Mouse (Mus musculus) embryonic facial prominence, embryonic 15.5 days (tissue): ENCODE results near the gene Scarb2. TPM values are rescaled to one million over a fixed set of nuclear protein-coding genes. Genes with fewer than 3 reads are reported as not detected.

Experiments
- ATAC-seq: fragments of 200-750 bp; cut with Nextera tagmentation; 2 replicates; pipeline ENCODE4 v1.8.0; 2017; ENCODE audit warnings: low read depth, moderate TSS enrichment; ENCODE audit not compliant: insufficient number of reproducible peaks, low FRiP score, low TSS enrichment
- H3K27ac ChIP-seq: fragments of 300-500 bp; sonication (generic); replicated peaks from 2 replicates; pipeline ENCODE4 v1.5.1; 2015; ENCODE audit warnings: mild to moderate bottlenecking, inconsistent platforms
- H3K27me3 ChIP-seq: fragments of 300-500 bp; sonication (generic); 2 replicates; pipeline ENCODE4 v1.6.1; 2015; ENCODE audit warnings: inconsistent platforms
- H3K36me3 ChIP-seq: fragments of 300-500 bp; sonication (generic); 2 replicates; pipeline ENCODE4 v1.6.1; 2015; ENCODE audit warnings: mild to moderate bottlenecking, inconsistent platforms
- H3K4me1 ChIP-seq: fragments of 300-500 bp; sonication (generic); 2 replicates; pipeline ENCODE4 v1.6.1; 2015; ENCODE audit warnings: inconsistent platforms
- H3K4me2 ChIP-seq: fragments of 300-500 bp; sonication (generic); replicated peaks from 2 replicates; pipeline ENCODE4 v1.6.1; 2015; ENCODE audit warnings: mild to moderate bottlenecking, inconsistent platforms
- H3K4me3 ChIP-seq: fragments of 300-500 bp; sonication (generic); replicated peaks from 2 replicates; pipeline ENCODE4 v1.5.1; 2015; ENCODE audit warnings: mild to moderate bottlenecking, inconsistent platforms
- H3K9ac ChIP-seq: fragments of 300-500 bp; sonication (generic); 2 replicates; pipeline ENCODE4 v1.6.1; 2015; ENCODE audit warnings: inconsistent platforms
- H3K9me3 ChIP-seq: fragments of 300-500 bp; sonication (generic); replicated peaks from 2 replicates; pipeline ENCODE4 v1.6.1; 2016; ENCODE audit warnings: inconsistent platforms
- WGBS: fragments of 180-500 bp; shearing (Covaris S2); methylation state at CpG from one replicate; pipeline ENCODE4 v1.1.7; 2015; 5-methylcytosine and 5-hydroxymethylcytosine counted together
- polyA plus RNA-seq: library from polyadenylated mRNA; unstranded; fragments of >200 nt; fragmentation: Nextera tagmentation; extraction: Ambion mirVana; gene quantifications from 2 replicates; pipeline ENCODE4 v1.2.1, GENCODE M21; 2015

Scarb2 gene
- polyA plus RNA-seq, 1 experiment from 2014 or later, result 12.4 TPM

DNA sequence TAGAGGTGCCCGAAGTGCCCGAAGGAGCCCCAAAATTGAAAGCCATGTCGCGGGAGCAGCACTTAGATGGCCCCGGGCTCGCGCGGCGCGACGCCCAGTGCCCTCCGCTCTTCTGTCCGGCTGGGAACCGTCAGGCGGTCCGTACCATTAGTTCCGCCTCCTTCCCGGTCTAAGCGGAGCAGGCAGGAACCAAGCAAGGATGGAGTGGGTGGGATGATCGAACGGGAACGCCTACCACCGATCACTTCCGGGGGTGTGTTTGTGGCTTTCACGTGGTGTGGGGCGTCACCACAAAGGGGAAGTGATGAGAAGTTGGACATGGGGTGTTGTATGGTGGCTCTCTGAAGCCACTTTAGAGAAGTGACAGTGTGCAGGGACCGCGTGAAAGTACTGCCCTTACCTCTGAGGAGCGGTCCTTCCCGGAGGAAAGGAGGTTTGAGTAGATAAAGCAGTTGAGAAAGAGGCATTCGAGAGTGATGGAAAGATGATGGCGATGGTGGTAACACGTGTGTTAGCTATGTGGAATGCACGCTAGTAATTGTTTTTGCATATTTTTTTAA is 71.5 kb downstream of the Scarb2 start, which contains the start of gene Nup54:
Gene Nup54 (minus strand): TSS at position 195 of the 560 bp plus-strand sequence.
- H3K36me3 ChIP-seq, result peaks cover 4% of the 10 kb centered on the region; the same call in 1 of the 2 replicates
- H3K4me3 ChIP-seq, result peak within 1 kb of the TSS; percentile 92
- H3K4me1 ChIP-seq, result peaks cover 10% of the 10 kb centered on the region; the same call in 1 of the 2 replicates
- peak within 1 kb of the TSS; percentile 86 for H3K27ac ChIP-seq
- 1% methylated on average over 34 of the region's 34 CpGs for WGBS
- no peaks in the 10 kb centered on the region for H3K9me3 ChIP-seq
- no peaks in the 10 kb centered on the region for H3K27me3 ChIP-seq
- ATAC-seq, result peak; percentile 99
- peak within 1 kb of the TSS; percentile 85 for H3K9ac ChIP-seq
- H3K4me2 ChIP-seq, result peak within 1 kb of the TSS; percentile 58

DNA sequence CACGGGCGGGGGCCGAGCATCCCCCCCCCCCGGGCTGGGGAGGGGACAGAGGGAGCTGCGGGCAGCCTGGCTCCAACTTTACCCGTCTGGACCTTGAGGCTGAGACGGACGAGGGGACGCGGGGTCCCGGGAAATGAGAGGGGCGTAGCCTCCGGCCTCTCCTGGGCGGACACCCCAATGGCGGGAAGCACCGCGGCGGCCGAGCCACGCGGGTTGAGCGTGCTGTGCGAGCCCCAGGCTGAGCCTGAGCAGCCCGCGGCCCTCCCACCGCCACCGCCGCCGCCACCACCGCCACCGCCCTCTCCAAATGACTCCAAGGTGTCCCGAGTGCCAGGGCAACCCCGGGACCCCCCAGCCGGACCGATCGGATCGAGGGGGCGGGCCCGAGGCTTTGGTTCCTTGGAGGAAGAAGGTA is 72.1 kb downstream of the Scarb2 start:
- ATAC-seq, result peak; percentile 56
- Histone ChIP-seq H3K27ac (peak overlapping the region; percentile 86), H3K9me3 (no peaks in the 10 kb centered on the region), H3K4me3 (peak overlapping the region; percentile 92), H3K27me3 (no peaks in the 10 kb centered on the region), H3K4me2 (peak overlapping the region; percentile 58), H3K9ac (peak overlapping the region; percentile 85), H3K4me1 (peaks cover 10% of the 10 kb centered on the region; the same call in 1 of the 2 replicates), H3K36me3 (peaks cover 4% of the 10 kb centered on the region; the same call in 1 of the 2 replicates)
- WGBS, result 0% methylated on average over 39 of the region's 39 CpGs

DNA sequence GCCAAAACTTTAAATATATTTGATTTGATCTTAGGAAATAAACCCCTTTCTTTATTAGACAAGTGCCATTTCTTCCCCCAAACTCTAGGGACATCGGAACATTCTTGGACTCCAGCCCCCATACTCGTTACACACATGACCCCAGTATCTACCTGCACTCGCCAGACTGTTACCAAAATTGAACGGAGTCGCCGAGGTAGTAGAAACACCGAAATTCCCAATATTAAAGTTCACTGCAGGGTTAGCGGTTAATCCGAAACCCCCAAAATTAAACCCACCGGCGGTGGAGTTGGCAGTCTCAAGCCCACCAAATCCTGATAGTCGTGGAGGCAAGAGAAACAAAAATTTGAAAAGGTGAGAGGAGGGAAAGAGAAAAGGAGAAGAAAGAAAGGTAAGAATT is 72.6 kb downstream of the Scarb2 start:
- H3K9ac ChIP-seq, result peak overlapping the region; percentile 85
- WGBS, result 1% methylated on average over 12 of the region's 12 CpGs
- no peaks in the 10 kb centered on the region for H3K27me3 ChIP-seq
- ATAC-seq, result no peak
- peaks cover 5% of the 10 kb centered on the region; the same call in 1 of the 2 replicates for H3K36me3 ChIP-seq
- H3K4me2 ChIP-seq, result peak overlapping the region; percentile 58
- H3K4me1 ChIP-seq, result peaks cover 10% of the 10 kb centered on the region; the same call in 1 of the 2 replicates
- H3K27ac ChIP-seq, result no peak overlapping the region; the same call in 1 of the 2 replicates
- peak overlapping the region; percentile 92 for H3K4me3 ChIP-seq
- no peaks in the 10 kb centered on the region for H3K9me3 ChIP-seq

GRCm38 (mm10) chr5:92431611-92432010 is 75.0 kb downstream of the Scarb2 start:
- 86% methylated on average over 7 of the region's 7 CpGs for WGBS

DNA sequence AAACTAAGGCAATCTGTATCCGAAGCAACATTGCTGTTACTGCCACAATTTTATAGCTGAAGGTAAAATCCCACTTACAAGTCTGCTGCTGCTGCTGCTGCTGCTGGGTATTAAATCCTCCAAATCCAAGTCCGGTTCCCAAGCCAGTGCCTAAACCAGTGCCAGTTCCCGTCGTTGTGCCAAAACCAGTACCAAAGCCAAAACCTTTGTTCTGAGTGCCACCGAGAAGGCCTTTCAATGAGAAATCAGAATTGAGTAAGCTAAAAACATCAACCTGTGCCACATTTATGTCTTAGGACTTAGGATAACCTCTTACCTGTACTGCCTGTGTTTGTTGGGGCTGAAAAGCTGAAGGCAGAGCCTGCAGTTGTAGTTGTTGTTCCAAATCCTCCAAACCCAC is 75.9 kb downstream of the Scarb2 start:
- Histone ChIP-seq H3K4me2 (no peak overlapping the region), H3K9ac (no peak overlapping the region), H3K9me3 (no peaks in the 10 kb centered on the region), H3K36me3 (peaks cover 31% of the 10 kb centered on the region), H3K27me3 (no peaks in the 10 kb centered on the region), H3K4me1 (peaks cover 10% of the 10 kb centered on the region; the same call in 1 of the 2 replicates), H3K27ac (no peak overlapping the region), H3K4me3 (no peak overlapping the region)
- no peak for ATAC-seq
- WGBS, result 84% methylated on average over 5 of the region's 5 CpGs

More at GRCm38 (mm10) chr5:92431611-92432010, 75.0 kb downstream of the Scarb2 start:
- Histone ChIP-seq H3K4me2 (no peak overlapping the region), H3K4me3 (no peak overlapping the region), H3K27ac (no peak overlapping the region), H3K9me3 (no peaks in the 10 kb centered on the region), H3K27me3 (no peaks in the 10 kb centered on the region), H3K9ac (no peak overlapping the region), H3K4me1 (peaks cover 10% of the 10 kb centered on the region; the same call in 1 of the 2 replicates), H3K36me3 (peaks cover 29% of the 10 kb centered on the region)
- ATAC-seq, result no peak

DNA sequence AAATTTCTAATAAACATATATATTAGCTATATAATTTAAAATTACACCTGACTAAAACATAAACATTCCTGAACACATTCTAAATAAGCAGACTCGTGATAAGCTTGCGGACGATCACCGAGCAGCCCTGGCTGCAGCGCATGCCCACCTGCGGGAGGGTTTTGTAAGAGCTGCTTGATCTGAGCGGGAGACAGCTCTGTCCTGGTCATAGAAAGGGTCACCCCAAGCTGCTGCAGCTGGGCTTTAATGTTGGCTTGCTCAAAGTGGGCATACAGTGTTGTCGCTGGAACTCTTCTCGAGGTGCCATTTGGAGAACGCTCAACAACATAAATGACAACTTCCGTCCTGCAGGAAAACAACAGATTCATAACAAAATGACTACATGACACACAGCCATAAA is 82.5 kb downstream of the Scarb2 start:
- WGBS, result 94% methylated on average over 11 of the region's 11 CpGs

GRCm38 (mm10) chr5:92413982-92414375 is 92.7 kb downstream of the Scarb2 start:
- no peak overlapping the region for H3K4me3 ChIP-seq
- H3K9ac ChIP-seq, result no peak overlapping the region
- no peaks in the 10 kb centered on the region for H3K27me3 ChIP-seq
- 79% methylated on average over 8 of the region's 8 CpGs for WGBS
- H3K4me2 ChIP-seq, result no peak overlapping the region
- H3K4me1 ChIP-seq, result no peaks in the 10 kb centered on the region
- ATAC-seq, result no peak
- peaks cover 33% of the 10 kb centered on the region for H3K36me3 ChIP-seq
- H3K27ac ChIP-seq, result no peak overlapping the region
- H3K9me3 ChIP-seq, result no peaks in the 10 kb centered on the region

More for the DNA sequence above, 82.5 kb downstream of the Scarb2 start:
- Histone ChIP-seq H3K4me1 (no peaks in the 10 kb centered on the region), H3K9me3 (no peaks in the 10 kb centered on the region), H3K4me2 (no peak overlapping the region), H3K27ac (no peak overlapping the region), H3K9ac (no peak overlapping the region), H3K36me3 (peaks cover 82% of the 10 kb centered on the region), H3K4me3 (no peak overlapping the region), H3K27me3 (no peaks in the 10 kb centered on the region)
- ATAC-seq, result no peak

DNA sequence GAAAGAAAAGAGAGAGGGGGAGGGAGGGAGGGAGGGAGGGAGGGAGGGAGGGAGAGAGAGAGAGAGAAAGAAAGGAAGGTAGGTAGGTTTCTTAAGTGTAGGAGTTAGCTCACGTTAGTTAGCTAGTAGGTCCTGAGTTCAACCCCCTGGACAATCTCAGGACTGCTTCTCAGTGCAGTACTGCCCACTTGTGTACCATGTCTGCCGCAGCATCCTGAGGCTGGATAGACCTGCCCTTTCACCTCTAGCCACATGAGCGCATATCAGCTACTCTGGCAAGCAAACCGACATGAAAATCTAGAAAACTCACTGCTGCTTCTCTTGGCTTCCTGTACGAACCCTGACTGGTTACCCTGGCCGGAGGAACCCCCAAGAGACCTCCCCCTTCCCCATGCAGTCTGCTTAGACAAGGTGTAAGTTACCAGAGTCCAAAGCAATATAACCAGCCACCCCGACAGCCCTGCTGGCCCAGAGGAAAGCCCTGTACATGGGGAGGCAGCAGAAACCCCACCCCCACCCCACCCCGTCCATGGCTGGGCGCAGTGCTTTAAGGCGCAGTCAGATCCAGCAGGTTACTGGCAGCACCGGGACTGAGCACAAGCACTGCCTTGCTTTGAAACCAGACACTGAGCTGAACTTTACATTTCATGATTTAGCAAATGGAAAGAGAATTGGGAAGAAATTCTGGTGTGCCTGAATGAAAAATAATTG is 93.2 kb downstream of the Scarb2 start:
- Histone ChIP-seq H3K36me3 (peaks cover 31% of the 10 kb centered on the region), H3K4me3 (no peak overlapping the region), H3K9ac (no peak overlapping the region), H3K27ac (no peak overlapping the region), H3K4me2 (no peak overlapping the region), H3K27me3 (no peaks in the 10 kb centered on the region), H3K9me3 (no peaks in the 10 kb centered on the region), H3K4me1 (no peaks in the 10 kb centered on the region)
- WGBS, result 83% methylated on average over 11 of the region's 11 CpGs
- ATAC-seq, result 0 out of 2 replicates have a peak, but pooled peaks have one; percentile 39

DNA sequence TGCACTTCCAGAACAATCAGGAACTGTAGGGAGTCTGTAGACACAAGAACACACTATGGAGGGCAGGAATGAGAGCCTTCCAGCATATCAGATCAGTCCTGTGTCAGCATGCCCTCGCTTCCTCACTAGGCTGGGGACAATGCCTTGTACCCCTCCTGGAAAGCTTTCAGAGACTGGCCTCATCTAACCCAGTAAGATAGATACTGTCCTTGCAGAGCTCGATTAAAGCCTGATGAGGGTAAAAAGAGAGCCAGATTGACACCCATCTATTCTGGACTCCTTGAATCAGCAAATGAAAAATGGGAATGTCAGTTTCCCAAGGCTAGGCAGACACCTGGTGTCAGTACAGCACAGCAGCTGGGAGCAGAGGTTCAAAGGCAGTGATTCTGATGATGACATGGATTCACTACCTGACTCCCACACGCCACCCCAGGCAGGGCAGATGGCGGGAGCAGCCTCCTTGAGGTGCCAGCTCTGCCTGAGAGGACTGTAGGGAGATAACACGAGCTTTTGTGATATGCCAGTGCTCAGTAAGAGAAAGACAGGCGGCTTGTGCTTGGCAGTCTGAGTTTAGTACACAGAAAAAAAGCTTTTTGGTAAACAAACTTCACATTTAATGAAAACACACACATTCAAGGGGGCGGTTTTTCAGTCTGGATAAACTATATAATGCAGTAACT is 95.0 kb downstream of the Scarb2 start:
- Histone ChIP-seq H3K9ac (no peak overlapping the region), H3K4me1 (no peaks in the 10 kb centered on the region), H3K4me3 (no peak overlapping the region), H3K27ac (no peak overlapping the region), H3K27me3 (no peaks in the 10 kb centered on the region), H3K36me3 (peaks cover 17% of the 10 kb centered on the region), H3K9me3 (no peaks in the 10 kb centered on the region), H3K4me2 (no peak overlapping the region)
- ATAC-seq, result no peak
- WGBS, result 70% methylated on average over 7 of the region's 7 CpGs

DNA sequence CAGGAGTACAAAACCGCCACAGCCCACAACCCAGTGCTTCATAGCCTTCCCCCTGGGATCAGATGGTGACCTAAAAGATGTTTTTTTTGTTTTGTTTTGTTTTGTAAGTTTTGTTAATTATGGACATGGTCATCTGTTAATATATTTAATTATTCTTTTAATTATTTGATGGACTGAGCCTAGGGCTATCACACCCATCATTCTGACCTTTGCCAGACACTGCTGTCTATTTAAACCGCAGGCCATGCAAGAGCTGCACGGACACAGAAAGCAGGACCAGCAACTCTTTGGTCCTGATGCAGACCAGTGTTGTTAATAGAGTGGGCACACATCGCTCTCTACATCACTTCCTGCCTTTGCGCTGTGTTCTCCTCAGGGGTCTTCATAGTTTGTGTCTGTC is 96.1 kb downstream of the Scarb2 start:
- Histone ChIP-seq H3K36me3 (peaks cover 12% of the 10 kb centered on the region), H3K27me3 (no peaks in the 10 kb centered on the region), H3K4me2 (no peak overlapping the region), H3K4me3 (no peak overlapping the region), H3K9ac (no peak overlapping the region), H3K4me1 (no peaks in the 10 kb centered on the region), H3K9me3 (no peaks in the 10 kb centered on the region), H3K27ac (no peak overlapping the region)
- WGBS, result 84% methylated on average over 5 of the region's 5 CpGs
- ATAC-seq, result no peak
